1 mouse cellular context compared by ENCODE assay signal in genomic region chr7:142249824-142250223, GRCm38 (mm10).
TF ChIP-seq lines count a peak whose summit lies in the region.

No protein-coding gene starts in this region.

TF ChIP-seq in CH12.LX, 34 proteins besides CTCF, POLR2A, EP300 and RAD21:
- TF ChIP-seq ZC3H11A (IDR thresholded peaks at IDR 0.05; ENCODE audit: low read depth, low read length): no peak
- peak; percentile 39; the same call in 1 of the 2 replicates for TF ChIP-seq SMC3 (IDR thresholded peaks at IDR 0.05; ENCODE audit: low read depth, low read length)
